Mouse (Mus musculus) embryonic facial prominence, embryonic 12.5 days (tissue): ENCODE data around the gene Capns2. TPM values are rescaled to one million over a fixed set of nuclear protein-coding genes. Genes with fewer than 3 reads are reported as not detected.
"Not testable (repeated sequence)": the region's sequence is repeated elsewhere in the genome, so short reads cannot be mapped to it uniquely, and the experiment has no call there.

Experiments
- ATAC-seq: fragments of 200-750 bp; cut with Nextera tagmentation; 2 replicates; pipeline ENCODE4 v1.8.0; 2017; ENCODE audit not compliant: insufficient number of reproducible peaks, insufficient read depth, low FRiP score, low TSS enrichment
- H3K27ac ChIP-seq: fragments of 300-500 bp; sonication (generic); 2 replicates; pipeline ENCODE4 v1.5.1; 2016; ENCODE audit warnings: mild to moderate bottlenecking
- H3K27me3 ChIP-seq: fragments of 300-500 bp; sonication (generic); 2 replicates; pipeline ENCODE4 v1.6.1; 2016; ENCODE audit warnings: mild to moderate bottlenecking, moderate library complexity
- H3K36me3 ChIP-seq: fragments of 300-500 bp; sonication (generic); 2 replicates; pipeline ENCODE4 v1.6.1; 2016; ENCODE audit warnings: mild to moderate bottlenecking
- H3K4me1 ChIP-seq: fragments of 300-500 bp; sonication (generic); 2 replicates; pipeline ENCODE4 v1.6.1; 2016
- H3K4me2 ChIP-seq: fragments of 300-500 bp; sonication (generic); replicated peaks from 2 replicates; pipeline ENCODE4 v1.6.1; 2016; ENCODE audit warnings: mild to moderate bottlenecking, moderate library complexity
- H3K4me3 ChIP-seq: fragments of 300-500 bp; sonication (generic); 2 replicates; pipeline ENCODE4 v1.5.1; 2016; ENCODE audit warnings: mild to moderate bottlenecking
- H3K9ac ChIP-seq: fragments of 300-500 bp; sonication (generic); 2 replicates; pipeline ENCODE4 v1.6.1; 2016; ENCODE audit warnings: mild to moderate bottlenecking, moderate library complexity
- H3K9me3 ChIP-seq: fragments of 300-500 bp; sonication (generic); 2 replicates; pipeline ENCODE4 v1.6.1; 2016; ENCODE audit warnings: mild to moderate bottlenecking, moderate library complexity
- WGBS: fragments of 180-500 bp; shearing (Covaris S2); methylation state at CpG from one replicate; pipeline ENCODE4 v1.1.7; 2016; 5-methylcytosine and 5-hydroxymethylcytosine counted together
- polyA plus RNA-seq: library from polyadenylated mRNA; unstranded; fragments of >200 nt; fragmentation: Nextera tagmentation; extraction: Ambion mirVana; gene quantifications from 2 replicates; pipeline ENCODE4 v1.2.1, GENCODE M21; 2016

Capns2 gene
- polyA plus RNA-seq, 1 experiment from 2014 or later, result 0.38 TPM

- H3K27ac ChIP-seq, result no peak overlapping the region
- H3K9ac ChIP-seq, result no peak overlapping the region
- 32% methylated on average over 4 of the region's 4 CpGs for WGBS
- no peaks in the 10 kb centered on the region for H3K27me3 ChIP-seq
- no peak overlapping the region for H3K4me3 ChIP-seq
- H3K9me3 ChIP-seq, result 0 out of 2 replicates have a peak, but pooled peaks cover 2% of the 10 kb centered on the region
- H3K36me3 ChIP-seq, result peaks cover 10% of the 10 kb centered on the region
- no peak for ATAC-seq
- H3K4me2 ChIP-seq, result no peak overlapping the region
- H3K4me1 ChIP-seq, result no peaks in the 10 kb centered on the region
Observed at GRCm38 (mm10) chr8:92881247-92881646, 20.0 kb upstream of the Capns2 start.

GRCm38 (mm10) chr8:92883771-92884170 lies 17.4 kb upstream of the Capns2 start:
- ATAC-seq, result no peak
- Histone ChIP-seq H3K9me3 (0 out of 2 replicates have a peak, but pooled peaks cover 2% of the 10 kb centered on the region), H3K27ac (no peak overlapping the region), H3K36me3 (peaks cover 10% of the 10 kb centered on the region), H3K4me3 (no peak overlapping the region), H3K4me1 (no peaks in the 10 kb centered on the region), H3K9ac (no peak overlapping the region), H3K27me3 (no peaks in the 10 kb centered on the region), H3K4me2 (no peak overlapping the region)
- 81% methylated on average over 2 of the region's 2 CpGs for WGBS

- H3K4me1 ChIP-seq, H3K9me3 ChIP-seq, H3K36me3 ChIP-seq, H3K9ac ChIP-seq, H3K4me3 ChIP-seq, ATAC-seq, H3K27ac ChIP-seq, H3K27me3 ChIP-seq, H3K4me2 ChIP-seq: not testable (repeated sequence)
- 77% methylated on average over 3 of the region's 3 CpGs for WGBS
Observed at GRCm38 (mm10) chr8:92892216-92892615, 9.0 kb upstream of the Capns2 start.

DNA sequence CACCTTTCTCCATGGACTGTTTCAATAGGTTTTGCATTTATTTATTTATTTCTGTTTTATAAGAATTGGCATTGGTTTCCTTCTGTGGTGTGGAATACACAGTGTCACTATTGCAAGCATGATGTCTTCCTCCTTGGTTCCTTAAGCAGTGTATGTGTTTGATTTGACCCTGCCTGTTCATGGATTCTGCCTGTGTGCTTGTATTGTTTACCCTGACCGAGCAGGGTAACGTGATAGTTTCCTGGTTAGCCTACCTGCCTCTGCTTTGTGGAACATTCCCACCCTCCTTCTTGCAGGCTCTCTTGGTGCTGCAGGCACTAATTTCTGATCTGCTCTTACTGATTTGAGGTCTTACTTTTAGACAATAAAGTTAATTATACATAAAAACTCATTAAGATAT lies 7.3 kb upstream of the Capns2 start:
- no peak for ATAC-seq
- Histone ChIP-seq H3K9me3 (no peaks in the 10 kb centered on the region), H3K27me3 (no peaks in the 10 kb centered on the region), H3K4me3 (no peak overlapping the region), H3K9ac (no peak overlapping the region), H3K27ac (no peak overlapping the region), H3K4me1 (no peaks in the 10 kb centered on the region), H3K4me2 (no peak overlapping the region), H3K36me3 (no peaks in the 10 kb centered on the region)
- WGBS, result 29% methylated on average over 2 of the region's 2 CpGs

DNA sequence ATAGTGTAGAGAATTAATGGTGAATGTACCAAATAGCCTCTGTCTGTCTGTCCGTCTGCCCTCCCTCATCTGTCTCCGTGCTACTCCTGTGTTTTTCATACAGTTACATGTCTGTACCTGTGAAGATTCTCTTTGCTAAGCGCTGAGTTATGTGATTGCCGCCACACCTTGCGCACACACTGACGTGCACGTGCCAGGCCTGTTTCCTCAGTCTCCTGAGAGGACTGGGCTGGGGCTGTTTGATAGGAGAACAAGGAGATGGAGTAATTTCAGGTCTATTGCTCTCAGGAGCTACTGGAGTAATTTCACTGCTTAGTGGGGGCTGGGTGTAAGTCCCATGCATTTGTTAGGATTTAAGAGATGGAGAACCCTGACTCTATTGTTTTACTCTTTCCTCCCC lies 6.2 kb upstream of the Capns2 start:
- Histone ChIP-seq H3K4me3 (no peak overlapping the region), H3K27ac (no peak overlapping the region), H3K27me3 (no peaks in the 10 kb centered on the region), H3K36me3 (no peaks in the 10 kb centered on the region), H3K4me2 (no peak overlapping the region), H3K4me1 (no peaks in the 10 kb centered on the region), H3K9ac (no peak overlapping the region), H3K9me3 (no peaks in the 10 kb centered on the region)
- 86% methylated on average over 7 of the region's 7 CpGs for WGBS
- no peak for ATAC-seq

DNA sequence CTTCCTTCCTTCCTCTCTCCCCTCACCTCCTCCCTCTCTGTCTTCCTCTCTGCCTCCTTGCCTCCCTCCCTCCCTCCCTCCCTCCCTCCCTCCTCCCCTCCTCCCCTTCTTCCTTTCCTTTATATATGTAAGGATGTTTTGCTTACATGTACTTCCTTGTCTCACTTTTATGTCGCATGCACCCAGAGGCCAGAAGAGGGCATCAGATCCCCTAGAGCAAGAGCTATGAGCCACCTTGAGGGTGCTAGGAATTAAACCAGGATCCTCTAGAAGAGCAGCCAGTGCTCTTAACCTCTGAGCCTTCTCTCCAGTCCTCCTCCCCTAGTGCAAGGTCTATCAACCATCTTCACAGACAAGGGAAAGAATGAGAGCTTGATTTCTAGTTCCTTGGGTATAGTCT lies 5.2 kb upstream of the Capns2 start:
- Histone ChIP-seq H3K27ac (no peak overlapping the region), H3K9me3 (no peaks in the 10 kb centered on the region), H3K4me3 (no peak overlapping the region), H3K27me3 (no peaks in the 10 kb centered on the region), H3K4me1 (no peaks in the 10 kb centered on the region), H3K4me2 (no peak overlapping the region), H3K36me3 (no peaks in the 10 kb centered on the region), H3K9ac (no peak overlapping the region)
- 80% methylated on average over 1 of the region's 1 CpGs for WGBS
- no peak for ATAC-seq

GRCm38 (mm10) chr8:92896611-92897010 lies 4.6 kb upstream of the Capns2 start:
- no peak overlapping the region for H3K4me3 ChIP-seq
- no peak overlapping the region for H3K4me2 ChIP-seq
- no peaks in the 10 kb centered on the region for H3K4me1 ChIP-seq
- H3K27ac ChIP-seq, result no peak overlapping the region
- WGBS, result 63% methylated on average over 5 of the region's 5 CpGs
- H3K36me3 ChIP-seq, result no peaks in the 10 kb centered on the region
- no peak overlapping the region for H3K9ac ChIP-seq
- ATAC-seq, result no peak
- H3K9me3 ChIP-seq, result no peaks in the 10 kb centered on the region
- no peaks in the 10 kb centered on the region for H3K27me3 ChIP-seq

DNA sequence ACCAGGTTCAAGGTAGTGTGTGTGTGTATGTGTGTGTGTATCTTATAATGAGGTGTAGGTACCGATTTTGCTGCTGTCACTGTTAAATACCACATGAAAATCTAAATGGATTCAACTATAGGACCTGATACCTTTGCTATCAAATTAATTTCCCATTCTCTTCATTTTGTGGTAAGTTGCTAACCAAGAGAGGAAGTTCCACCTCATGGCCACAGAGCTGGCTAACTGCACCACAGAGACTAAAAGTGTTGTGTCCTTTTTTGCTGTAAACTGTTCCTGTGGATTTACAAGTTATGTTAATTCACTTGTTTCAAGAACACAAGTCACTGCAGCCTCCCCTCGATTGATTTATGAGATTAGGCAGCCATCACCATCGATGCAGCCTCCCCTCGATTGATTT lies 3.4 kb upstream of the Capns2 start:
- no peak for ATAC-seq
- Histone ChIP-seq H3K4me1 (no peaks in the 10 kb centered on the region), H3K9ac (no peak overlapping the region), H3K27me3 (no peaks in the 10 kb centered on the region), H3K36me3 (no peaks in the 10 kb centered on the region), H3K4me2 (no peak overlapping the region), H3K27ac (no peak overlapping the region), H3K9me3 (no peaks in the 10 kb centered on the region), H3K4me3 (no peak overlapping the region)
- 86% methylated on average over 4 of the region's 4 CpGs for WGBS

- ATAC-seq, result no peak
- Histone ChIP-seq H3K4me3 (no peak overlapping the region), H3K4me1 (no peaks in the 10 kb centered on the region), H3K27ac (no peak overlapping the region), H3K27me3 (no peaks in the 10 kb centered on the region), H3K9me3 (no peaks in the 10 kb centered on the region), H3K9ac (no peak overlapping the region), H3K36me3 (no peaks in the 10 kb centered on the region), H3K4me2 (no peak overlapping the region)
- WGBS, result 84% methylated on average over 9 of the region's 9 CpGs
Observed at GRCm38 (mm10) chr8:92899590-92899989, 1.6 kb upstream of the Capns2 start.

GRCm38 (mm10) chr8:92902981-92903380 lies 1.8 kb downstream of the Capns2 start:
- H3K9me3 ChIP-seq, result no peaks in the 10 kb centered on the region
- H3K36me3 ChIP-seq, result no peaks in the 10 kb centered on the region
- H3K27ac ChIP-seq, result no peak overlapping the region
- no peak for ATAC-seq
- no peak overlapping the region for H3K4me3 ChIP-seq
- no peak overlapping the region for H3K9ac ChIP-seq
- 69% methylated on average over 2 of the region's 2 CpGs for WGBS
- no peak overlapping the region for H3K4me2 ChIP-seq
- no peaks in the 10 kb centered on the region for H3K4me1 ChIP-seq
- H3K27me3 ChIP-seq, result no peaks in the 10 kb centered on the region

- no peak overlapping the region for H3K9ac ChIP-seq
- 81% methylated on average over 11 of the region's 11 CpGs for WGBS
- no peaks in the 10 kb centered on the region for H3K36me3 ChIP-seq
- no peak overlapping the region for H3K4me2 ChIP-seq
- no peaks in the 10 kb centered on the region for H3K27me3 ChIP-seq
- no peak overlapping the region for H3K4me3 ChIP-seq
- H3K27ac ChIP-seq, result no peak overlapping the region
- H3K9me3 ChIP-seq, result no peaks in the 10 kb centered on the region
- no peaks in the 10 kb centered on the region for H3K4me1 ChIP-seq
- ATAC-seq, result no peak
Observed at GRCm38 (mm10) chr8:92903488-92904135, 2.4 kb downstream of the Capns2 start.

DNA sequence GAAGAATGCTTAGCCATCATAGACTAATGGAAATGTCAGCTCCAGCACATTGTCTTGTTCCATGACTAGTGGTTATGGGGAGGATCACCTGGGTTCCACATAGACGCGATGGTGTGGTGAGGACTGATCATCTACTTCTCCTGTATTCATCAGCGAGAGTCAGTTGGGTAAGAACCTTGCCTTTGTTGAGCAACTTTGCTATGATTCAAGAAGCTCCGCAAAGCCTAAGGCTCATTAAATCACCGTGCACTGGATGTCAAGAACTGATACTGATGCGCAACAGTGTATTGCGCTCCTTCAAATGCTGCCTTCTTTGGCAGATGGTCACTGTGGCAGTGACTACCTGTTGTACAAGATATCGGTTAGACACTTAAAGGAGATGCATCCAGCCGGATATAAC lies 5.3 kb downstream of the Capns2 start:
- no peak for ATAC-seq
- Histone ChIP-seq H3K9me3 (no peaks in the 10 kb centered on the region), H3K27me3 (no peaks in the 10 kb centered on the region), H3K36me3 (no peaks in the 10 kb centered on the region), H3K4me3 (no peak overlapping the region), H3K27ac (no peak overlapping the region), H3K4me2 (no peak overlapping the region), H3K4me1 (no peaks in the 10 kb centered on the region), H3K9ac (no peak overlapping the region)
- 93% methylated on average over 9 of the region's 9 CpGs for WGBS

- Histone ChIP-seq H3K27ac (no peak overlapping the region), H3K27me3 (no peaks in the 10 kb centered on the region), H3K9me3 (no peaks in the 10 kb centered on the region), H3K36me3 (no peaks in the 10 kb centered on the region), H3K4me1 (no peaks in the 10 kb centered on the region), H3K4me2 (no peak overlapping the region), H3K4me3 (no peak overlapping the region), H3K9ac (no peak overlapping the region)
- 73% methylated on average over 2 of the region's 2 CpGs for WGBS
- ATAC-seq, result no peak
Observed at GRCm38 (mm10) chr8:92908448-92908847, 7.2 kb downstream of the Capns2 start.
